Mouse (Mus musculus) cerebellum, adult (tissue): ENCODE data around the gene Ltf.

Source experiments
- ATAC-seq: cut with Nextera tagmentation; 2 replicates; pipeline ENCODE4 v1.9.2; 2017; ENCODE audit warnings: mild to moderate bottlenecking, moderate library complexity, mixed read lengths; ENCODE audit not compliant: insufficient number of reproducible peaks, low FRiP score, low TSS enrichment

The Ltf gene

DNA sequence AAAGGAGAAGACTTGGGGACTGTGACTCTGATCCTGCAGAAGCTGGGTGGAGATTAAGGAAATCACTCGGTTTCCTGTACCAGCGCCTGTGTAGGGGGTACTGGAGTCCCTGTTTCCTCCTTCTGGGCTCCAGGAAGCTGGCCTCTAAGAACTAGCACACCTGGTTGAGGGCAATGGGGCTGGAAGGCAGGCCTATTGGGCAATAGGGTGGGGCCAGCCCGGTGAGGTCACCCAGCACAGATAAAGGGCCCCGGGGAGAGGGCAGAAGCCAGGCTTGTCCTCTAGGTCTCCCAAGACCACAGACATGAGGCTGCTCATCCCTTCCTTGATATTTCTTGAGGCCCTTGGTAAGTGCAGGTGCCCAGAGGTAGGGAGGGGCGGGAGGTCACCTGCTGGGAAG is at the start of gene Ltf:
TSS of gene Ltf (plus strand) at position 250 of the 400 bp plus-strand sequence.
- no peak for ATAC-seq

DNA sequence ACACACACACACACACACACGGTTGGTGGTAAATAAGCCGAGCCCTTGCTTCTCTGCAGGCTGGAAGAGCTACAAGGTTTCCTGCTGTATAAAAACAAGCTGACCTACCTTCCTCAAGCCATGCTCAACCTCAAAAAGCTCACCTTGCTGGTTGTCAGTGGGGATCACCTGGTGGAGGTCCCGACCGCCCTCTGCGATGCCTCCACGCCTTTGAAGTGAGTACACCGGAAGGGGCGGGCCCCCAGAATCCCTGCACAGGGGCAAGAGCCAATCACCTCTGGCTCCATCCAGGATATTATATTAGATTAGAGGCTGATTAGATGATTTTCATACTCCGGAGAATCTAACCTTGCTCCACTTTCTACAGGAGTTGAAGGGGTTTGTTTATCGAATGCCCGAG is 39.7 kb upstream of the Ltf start:
- no peak for ATAC-seq

DNA sequence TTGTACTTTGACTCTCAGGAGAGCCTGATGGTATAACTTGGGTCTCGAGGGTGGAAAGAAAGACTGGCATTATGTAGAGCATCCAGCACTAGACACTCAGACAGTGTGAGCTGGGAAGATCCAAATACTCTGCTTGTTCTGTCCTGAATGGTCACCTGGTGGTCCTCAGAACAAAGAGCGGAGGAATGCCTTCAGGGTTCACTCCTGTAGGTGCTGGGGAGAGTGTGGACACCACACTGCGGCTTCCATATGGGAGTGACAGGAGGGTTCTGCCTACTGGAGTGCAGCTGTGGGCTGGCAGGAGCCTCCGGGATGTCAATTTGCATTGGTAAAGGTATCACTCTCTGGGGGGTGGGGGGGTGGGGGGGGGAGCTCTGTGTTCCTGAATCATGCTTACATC is 36.7 kb upstream of the Ltf start:
- ATAC-seq: no peak

DNA sequence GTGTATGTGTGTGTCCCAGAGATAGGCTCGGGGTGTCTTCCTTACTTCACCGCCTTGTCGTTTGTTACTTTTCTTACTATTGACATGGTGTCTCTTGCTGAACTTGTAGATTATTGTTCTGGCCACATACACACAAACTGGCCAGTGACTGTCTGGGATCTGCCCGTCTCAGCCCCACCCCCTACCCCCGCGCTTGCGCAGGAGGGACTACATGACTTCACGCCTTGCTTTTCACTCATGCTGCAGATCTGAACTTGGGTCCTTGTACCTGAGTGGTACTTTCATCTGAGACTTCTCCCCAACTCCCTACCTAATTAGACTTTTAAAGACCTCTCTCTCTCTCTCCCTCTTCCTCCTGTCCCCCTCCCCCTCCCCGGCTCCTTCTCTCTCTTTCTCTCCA is 35.0 kb upstream of the Ltf start:
- no peak for ATAC-seq

DNA sequence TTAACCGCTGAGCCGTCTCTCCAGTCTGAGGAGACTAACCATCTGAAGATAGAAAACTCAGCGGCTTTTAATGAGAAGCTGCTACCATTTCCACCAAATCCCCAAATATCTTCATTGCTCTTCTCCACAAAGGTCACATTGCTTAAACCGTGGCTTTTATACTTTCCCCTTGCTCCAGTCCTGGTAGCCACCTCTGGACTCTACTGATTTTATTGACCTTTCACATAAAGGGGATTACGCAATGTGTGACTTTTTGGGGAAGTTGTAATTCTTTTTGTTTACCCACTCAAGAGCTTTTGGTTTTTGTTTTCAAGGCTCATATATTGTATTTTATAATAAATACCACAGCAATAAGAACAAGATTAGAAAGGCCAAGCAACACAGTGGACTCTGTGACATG is 33.5 kb upstream of the Ltf start:
- ATAC-seq: no peak

DNA sequence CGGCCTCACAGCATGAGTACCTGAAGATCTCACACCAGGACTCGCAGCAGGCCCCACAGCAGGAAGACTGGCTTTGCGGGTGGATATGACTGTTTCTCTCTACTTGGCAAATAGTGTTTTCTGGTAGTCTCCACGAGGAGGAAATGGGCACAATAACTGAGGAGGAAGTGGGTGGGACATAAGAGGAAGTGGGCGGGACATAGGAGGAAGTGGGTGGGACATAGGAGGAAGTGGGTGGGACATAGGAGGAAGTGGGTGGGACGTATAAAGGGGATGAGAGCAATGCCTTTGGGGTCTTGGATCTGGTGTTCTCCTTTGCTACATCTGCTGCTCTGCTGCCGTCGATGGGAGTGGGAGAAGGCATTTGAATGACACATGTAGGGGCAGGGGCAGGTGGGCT is 33.1 kb upstream of the Ltf start:
- no peak for ATAC-seq

DNA sequence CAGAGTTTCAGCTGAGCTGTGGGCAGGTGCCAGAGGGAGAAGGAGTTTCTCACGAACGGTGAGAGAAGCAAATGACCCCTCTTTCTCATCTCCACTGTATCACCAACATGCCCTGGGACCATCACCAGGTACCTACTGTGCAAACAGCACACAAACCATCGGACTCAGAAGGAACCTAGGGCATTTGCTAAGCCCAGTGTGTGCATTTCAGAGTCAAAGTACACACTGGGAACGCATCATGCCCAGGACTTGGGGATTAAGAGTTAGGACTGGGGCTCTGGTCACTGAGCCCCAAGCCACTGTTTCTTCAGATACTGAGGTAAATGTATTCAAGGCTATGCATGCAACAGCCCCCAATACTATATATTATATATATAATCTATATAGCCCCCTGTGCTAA is 31.7 kb upstream of the Ltf start:
- no peak for ATAC-seq

DNA sequence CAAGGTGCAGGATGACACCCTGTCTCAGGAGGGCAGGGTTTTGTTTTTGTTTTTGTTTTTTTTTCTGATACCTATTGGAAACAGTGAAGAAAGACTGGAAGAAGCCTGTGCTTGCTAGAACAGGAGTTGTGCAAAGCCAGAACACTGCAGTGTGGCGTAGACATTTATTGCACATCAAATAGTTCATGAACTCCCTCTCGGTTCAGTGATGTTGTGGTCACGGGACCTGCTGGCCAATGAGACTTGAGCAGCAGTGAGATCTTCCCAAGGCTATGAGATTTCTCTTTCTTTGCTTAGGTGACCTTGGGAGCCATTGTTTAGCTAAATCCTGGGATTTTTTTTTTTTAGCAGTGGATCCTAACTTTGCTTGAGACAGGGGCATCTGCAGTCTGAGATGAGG is 31.0 kb upstream of the Ltf start:
- no peak for ATAC-seq

DNA sequence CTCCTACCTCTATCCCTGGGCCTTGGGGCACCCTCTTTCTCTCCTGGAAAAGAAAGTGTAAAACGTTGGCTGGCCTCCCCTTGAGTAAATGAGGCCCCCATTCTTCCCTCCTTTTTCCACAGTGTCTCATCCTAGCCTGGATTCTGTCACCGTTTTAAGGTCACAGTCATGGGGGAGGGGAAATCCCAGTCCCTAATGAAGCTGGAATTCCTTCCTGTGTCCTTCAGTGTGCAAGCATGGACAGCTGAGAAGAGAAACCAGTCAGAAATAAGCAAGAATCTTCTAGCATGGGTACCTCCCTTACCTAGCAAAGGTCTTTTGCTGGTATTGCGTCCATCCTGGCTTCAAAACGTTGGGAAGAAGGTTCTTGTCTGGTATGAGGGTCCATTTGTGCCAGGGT is 29.9 kb upstream of the Ltf start:
- ATAC-seq: no peak

DNA sequence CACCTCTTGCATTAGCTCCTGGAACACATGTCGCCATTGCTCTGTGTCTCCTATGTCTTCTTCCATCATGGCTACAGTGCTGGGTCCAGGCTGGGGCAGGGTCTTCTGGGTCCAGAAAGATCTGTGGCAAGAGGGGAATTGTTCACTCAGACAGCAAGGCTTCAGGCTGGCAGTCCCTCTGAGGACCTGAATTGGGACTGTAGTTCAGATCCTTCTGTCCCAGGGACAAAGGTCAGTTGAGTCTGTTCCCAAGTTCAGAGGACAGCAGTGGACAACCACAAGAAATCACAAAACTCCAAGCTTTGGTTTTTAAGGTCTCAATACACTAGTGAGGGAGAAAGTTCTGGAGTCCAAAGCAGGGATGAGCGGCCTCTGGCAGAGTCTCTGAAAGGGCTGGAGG is 29.5 kb upstream of the Ltf start:
- ATAC-seq: no peak

DNA sequence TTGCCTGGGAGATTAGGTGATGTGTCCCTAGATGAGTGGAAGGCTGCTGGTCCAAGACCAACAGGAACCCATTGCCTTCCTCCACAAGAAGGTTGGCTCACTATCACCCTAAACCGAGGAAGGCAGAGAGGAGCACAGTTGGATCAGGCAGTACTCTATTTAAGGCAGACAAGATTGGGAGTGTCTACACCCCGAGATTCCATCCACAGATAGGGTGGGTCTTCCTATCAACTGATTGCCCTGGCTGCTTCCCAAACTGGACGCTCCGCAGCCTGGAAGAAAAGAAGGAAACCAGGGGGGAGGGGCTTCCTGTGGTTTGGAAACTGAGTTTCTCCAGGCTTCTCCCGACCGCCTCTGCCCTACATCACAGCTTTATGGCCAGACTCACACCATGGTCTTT is 28.9 kb upstream of the Ltf start, which contains the start of gene Rtp3:
TSS of gene Rtp3 (minus strand) at position 380 of the 400 bp plus-strand sequence.
- no peak for ATAC-seq

DNA sequence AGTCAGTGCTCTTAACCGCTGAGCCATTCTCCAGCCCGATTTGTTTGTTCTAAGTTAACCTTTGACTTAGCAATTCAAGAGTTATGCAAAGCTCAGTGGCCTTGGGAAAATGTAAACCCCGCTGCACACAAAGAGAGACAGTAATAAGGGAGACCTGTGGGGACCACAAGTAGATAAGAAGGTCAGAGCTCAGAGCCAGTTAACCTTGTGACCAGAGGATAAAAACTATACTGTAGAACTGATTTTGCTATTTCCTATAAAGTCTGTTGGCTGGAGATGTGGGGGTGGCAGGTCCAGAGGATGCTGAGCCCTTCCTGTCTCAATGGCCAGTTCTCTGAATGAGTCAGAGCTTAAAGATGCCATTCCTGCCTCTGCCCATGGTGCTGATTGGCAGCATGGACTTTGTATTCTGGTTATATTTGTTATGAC is 25.8 kb upstream of the Ltf start:
- ATAC-seq: no peak

DNA sequence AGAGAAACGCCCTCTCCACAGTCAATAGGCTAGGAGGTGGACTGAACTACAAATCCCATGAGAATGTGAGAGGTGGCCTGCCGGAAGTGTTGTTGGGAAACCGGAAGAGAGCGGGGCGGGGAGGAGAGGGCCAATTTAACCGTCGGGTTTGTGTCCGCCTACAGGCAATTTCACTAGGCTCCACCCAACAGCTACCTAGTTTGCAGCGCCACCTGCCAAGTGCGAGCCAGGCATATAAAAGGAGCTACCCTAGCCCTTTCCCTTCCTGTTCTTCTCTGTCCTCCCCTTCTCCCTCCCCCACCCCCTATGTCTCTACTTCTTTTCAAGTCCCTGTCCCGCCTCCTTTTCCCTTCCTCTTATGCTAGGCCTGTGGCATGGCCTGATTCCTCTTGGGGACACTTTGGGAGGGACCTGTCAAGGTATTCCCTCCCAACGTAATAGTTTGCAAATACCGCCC is 24.3 kb upstream of the Ltf start:
- ATAC-seq: peak; percentile 91

DNA sequence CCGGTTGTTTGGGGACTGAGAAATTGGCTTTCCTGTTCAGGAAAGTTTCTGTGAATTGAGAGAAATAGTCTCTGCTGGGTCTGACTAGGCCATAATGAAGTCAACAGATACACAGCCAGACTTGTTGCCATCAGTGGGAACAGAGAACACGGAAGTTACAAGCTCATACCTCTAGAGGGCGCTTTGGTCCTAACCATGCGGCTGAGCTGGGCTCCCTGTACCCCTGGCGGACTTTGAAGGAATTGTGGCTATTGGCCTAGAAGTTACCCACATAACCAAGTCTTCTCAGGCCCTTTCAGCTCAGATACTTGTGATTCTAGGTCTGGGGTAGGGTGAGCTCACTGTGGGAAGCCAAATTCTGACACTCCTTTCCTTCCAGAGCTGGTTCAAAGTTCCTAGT is 21.8 kb upstream of the Ltf start:
- peak; percentile 52; the same call in 1 of the 2 replicates for ATAC-seq

DNA sequence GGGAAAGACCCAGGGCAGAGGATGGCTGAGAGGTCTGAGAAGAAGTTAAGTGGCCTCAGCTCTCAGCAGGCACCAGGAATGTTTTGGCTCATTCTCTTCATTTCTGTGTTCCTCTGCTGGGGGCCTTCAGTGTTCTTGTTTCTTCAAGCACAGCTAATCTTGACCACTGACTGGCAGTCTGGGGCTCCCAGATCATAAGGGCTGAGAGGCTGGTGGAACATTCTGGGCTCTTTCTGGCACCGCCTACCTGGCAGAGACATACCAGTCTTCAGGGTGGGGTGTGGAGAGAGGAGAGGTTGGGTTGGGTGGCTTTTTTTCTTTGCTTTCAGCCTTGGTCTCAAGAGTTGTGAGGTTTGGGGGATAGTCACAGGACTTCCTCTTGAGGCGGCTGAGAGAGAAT is 20.0 kb upstream of the Ltf start:
- no peak for ATAC-seq

DNA sequence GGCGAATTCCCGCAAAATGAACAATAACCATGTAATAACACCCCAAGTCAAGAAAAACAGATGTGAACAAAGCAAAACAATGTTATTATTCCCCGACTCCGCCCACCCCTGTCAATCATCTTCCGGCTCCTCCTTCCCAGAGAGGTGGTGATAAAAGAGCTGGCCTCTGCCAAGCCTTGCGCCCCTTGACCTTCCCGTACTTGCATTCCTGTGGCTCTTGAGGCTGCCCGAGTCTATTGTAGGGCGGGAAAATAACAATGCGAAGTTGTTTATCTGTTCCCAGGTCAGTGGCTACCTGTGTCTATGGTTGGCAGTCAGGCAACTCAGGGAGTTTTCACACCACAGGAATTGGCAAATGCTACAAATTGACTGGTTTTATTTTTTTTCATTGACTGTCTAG is 19.2 kb upstream of the Ltf start:
- ATAC-seq: no peak

DNA sequence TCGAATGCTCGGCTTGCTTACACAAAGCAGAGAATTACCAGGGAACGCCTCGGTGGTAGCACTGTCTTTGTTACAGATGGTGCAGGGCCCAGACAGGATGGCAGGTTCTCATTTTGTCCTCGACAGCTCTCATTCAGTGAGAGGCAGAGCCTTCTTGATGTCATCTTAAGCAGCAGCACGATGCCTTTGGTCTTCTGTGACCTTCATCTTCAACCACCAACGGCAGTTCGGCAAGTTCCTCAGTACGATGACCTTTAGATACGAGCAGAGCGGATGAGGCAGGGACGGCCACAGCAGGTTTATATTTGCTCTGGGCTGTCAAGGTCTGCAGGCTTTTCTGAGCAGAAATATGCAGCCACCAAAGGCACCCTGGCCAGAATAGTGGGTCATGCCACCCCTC is 17.4 kb upstream of the Ltf start:
- ATAC-seq: no peak

DNA sequence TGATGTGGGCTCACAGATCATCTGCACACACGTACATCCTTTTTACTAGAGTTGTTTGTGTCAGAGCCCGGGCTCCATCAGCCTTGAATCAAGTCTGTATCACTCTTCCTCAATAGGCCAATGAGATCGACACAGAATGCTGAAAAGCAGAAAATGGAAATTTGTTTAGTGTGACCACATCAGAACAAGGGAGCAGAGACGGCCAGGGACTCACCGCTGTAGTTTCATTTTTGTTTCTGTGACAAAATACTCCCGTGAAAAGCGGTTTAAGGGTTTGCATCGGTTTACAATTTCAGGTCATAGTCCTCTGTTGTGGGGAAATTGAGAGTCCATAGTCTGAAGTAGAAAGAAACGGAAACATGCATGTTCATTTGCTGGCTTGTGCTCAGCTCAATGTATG is 15.8 kb upstream of the Ltf start:
- no peak for ATAC-seq

DNA sequence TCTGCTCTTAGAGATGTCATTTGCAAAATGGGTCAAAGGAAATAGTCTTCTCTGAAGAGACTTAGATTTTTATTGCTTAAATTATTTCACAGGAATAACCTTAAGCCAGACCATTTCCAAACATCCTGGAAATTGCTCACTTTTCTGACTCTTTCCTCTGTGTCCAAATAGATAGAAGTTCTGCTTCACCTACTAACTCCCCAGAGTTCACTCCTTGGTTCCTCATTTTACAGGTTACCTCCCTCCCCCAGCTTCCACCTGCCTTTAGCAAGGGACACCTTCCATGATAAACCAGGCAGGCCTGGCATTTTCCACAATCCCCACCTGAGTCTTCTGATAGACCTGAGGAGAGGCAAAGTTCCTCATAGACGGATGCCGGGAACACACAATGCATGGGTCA is 12.5 kb upstream of the Ltf start:
- ATAC-seq: no peak

DNA sequence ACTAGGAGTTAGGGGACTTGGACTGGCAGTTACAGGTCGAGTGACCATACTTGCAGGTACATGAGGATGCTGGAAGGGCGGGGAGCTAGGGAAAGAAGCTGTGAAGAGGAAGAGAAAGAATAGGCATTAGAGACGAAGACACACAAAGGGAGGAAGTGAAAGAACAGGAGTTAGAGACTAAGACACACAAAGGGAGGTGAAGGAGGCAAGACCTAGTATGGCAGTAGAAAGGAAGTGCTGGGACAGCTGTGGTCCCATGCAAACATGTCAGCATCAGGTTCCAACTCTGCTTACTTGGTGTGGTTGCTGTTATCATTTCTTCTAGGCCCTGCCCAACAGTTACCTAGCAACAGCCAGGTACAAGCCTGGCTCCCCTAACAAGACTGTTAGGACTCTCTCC is 9.3 kb upstream of the Ltf start:
- ATAC-seq: no peak

DNA sequence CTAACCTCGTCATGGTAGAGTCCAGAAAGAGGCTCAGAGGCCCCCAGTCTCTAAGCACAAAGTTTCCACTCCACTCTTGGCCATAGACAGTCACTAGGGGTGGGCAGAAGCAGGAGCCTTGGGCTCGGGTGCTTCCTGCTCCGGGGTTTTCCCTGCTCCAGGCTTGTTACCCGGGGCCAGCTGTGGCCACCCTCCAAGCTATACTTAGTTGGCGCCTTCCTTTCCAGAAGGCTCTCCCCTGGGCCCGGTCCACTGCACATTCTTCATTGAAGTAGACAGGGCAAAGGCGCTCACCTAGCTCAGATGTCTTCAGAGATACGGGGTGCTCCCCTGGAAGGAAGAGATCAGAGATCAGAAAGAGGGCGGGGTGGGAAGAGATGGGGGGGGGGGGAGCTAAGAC is 7.5 kb upstream of the Ltf start:
- no peak for ATAC-seq

DNA sequence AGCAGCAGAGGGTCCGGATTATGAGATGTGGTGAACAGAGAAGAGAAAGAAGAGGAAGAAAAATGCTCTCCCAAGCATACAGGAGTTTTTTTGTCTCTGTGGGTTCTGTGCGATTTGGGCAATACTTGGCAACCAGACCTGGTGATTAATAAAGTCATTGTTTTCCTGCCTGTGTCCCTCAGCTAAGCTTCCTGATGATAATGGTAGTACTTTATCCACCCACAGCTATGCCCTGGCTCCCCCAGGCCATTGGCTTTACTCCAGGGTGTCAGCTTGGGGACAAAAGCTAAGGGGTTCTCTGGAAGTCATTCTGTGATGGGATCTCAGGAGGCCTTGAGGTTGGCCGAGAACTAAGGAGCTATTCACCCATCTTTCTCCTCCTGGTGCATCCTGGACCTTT is 7.0 kb upstream of the Ltf start:
- no peak for ATAC-seq

DNA sequence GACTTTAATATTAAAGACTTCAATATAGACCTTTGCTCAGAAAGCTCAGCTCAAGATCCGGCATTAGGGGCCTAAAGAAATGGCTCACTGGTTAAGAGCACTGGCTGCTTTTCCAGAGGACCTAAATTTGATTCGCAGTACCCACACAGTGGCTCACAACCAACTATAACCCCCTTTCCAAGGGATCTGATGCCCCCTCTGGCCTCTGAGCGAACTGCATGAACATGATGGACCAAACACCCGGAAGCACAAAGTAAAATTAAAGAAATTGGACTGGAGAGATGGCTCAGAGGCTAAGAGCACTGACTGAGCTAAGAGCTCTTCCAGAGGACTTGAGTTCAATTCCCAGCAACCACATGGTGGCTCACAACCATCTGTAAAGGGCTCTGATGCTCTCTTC is 3.4 kb upstream of the Ltf start:
- ATAC-seq: no peak
